In genomic region chr4:25785276-25785675, GRCm38 (mm10) we compare ENCODE assay signal across 18 mouse cellular contexts. TPM values are rescaled to one million over a fixed set of nuclear protein-coding genes. Genes with fewer than 3 reads are reported as not detected.
"Had no signal": no experiment of that assay in that cellular context is flagged by ENCODE, and none has a peak within 500 bp of the region (broad histone marks: within the 10 kb centered on the region; RNA-seq: fewer than 3 reads in every experiment).

No protein-coding gene starts in this region.

- H3K27me3 ChIP-seq: neural tube, embryonic 12.5 days; neural tube, embryonic 13.5 days; neural tube, embryonic 15.5 days; stomach, embryonic 15.5 days had no signal

- H3K27ac ChIP-seq: neural tube, embryonic 12.5 days; neural tube, embryonic 13.5 days; neural tube, embryonic 15.5 days; stomach, embryonic 15.5 days; stomach, postnatal 0 days had no signal

- H3K4me2 ChIP-seq: neural tube, embryonic 12.5 days; neural tube, embryonic 13.5 days; neural tube, embryonic 15.5 days; stomach, embryonic 15.5 days had no signal

- H3K4me1 ChIP-seq: neural tube, embryonic 12.5 days; neural tube, embryonic 13.5 days; neural tube, embryonic 15.5 days; stomach, embryonic 15.5 days had no signal

- H3K4me3 ChIP-seq: neural tube, embryonic 12.5 days; neural tube, embryonic 13.5 days; neural tube, embryonic 15.5 days; stomach, embryonic 15.5 days had no signal

- DNase-seq: retina, postnatal 1 day; right cerebral cortex, adult 18-20 months; right cerebral cortex, postnatal 14 days; right cerebral cortex, postnatal 25 days; right cerebral cortex, postnatal 4 days; spleen, adult 18-20 months; thymus, adult 18-20 months; thymus, postnatal 14 days; thymus, postnatal 25 days; thymus, postnatal 36 days; thymus, postnatal 4 days had no signal

- H3K36me3 ChIP-seq: neural tube, embryonic 12.5 days; neural tube, embryonic 13.5 days; neural tube, embryonic 15.5 days; stomach, embryonic 15.5 days had no signal

RNA-seq across cellular contexts. Expression of gene Fut9, which starts 14.8 kb away (rescaled TPM):
- polyA plus RNA-seq: small intestine, adult 2 months; spleen, adult 2 months had no signal
